Mouse (Mus musculus) spleen, adult 12 weeks (tissue): ENCODE results near the gene Sgsh.

Experiments used
- DNase-seq: peaks from one replicate; pipeline ENCODE4 v3.0.0; 2022; ENCODE audit warnings: low spot score

Gene Sgsh

GRCm38 (mm10) chr11:119375425-119375824 lies 20.1 kb upstream of the Sgsh start:
- DNase-seq = no peak

GRCm38 (mm10) chr11:119363534-119364145 lies 8.3 kb upstream of the Sgsh start:
- peak; percentile 57 for DNase-seq

GRCm38 (mm10) chr11:119362769-119363533 lies 7.6 kb upstream of the Sgsh start:
- no peak for DNase-seq

GRCm38 (mm10) chr11:119359089-119359488 lies 3.8 kb upstream of the Sgsh start:
- DNase-seq = no peak

GRCm38 (mm10) chr11:119354798-119355442 lies 416 bp downstream of the Sgsh start:
- peak; percentile 48 for DNase-seq

GRCm38 (mm10) chr11:119353946-119354345 lies 1.4 kb downstream of the Sgsh start:
- no peak for DNase-seq

GRCm38 (mm10) chr11:119352113-119352512 lies 3.2 kb downstream of the Sgsh start:
- no peak for DNase-seq

GRCm38 (mm10) chr11:119347125-119347524 lies 8.2 kb downstream of the Sgsh start:
- DNase-seq = no peak

- DNase-seq = no peak
Observed at GRCm38 (mm10) chr11:119344865-119345264, 10.5 kb downstream of the Sgsh start.

- DNase-seq = no peak
Observed at GRCm38 (mm10) chr11:119344178-119344577, 11.2 kb downstream of the Sgsh start.

GRCm38 (mm10) chr11:119339637-119340036 lies 15.7 kb downstream of the Sgsh start:
- peak; percentile 67 for DNase-seq

GRCm38 (mm10) chr11:119339179-119339578 lies 16.2 kb downstream of the Sgsh start:
- no peak for DNase-seq

- DNase-seq = no peak
Observed at GRCm38 (mm10) chr11:119338271-119339059, 16.9 kb downstream of the Sgsh start.

- DNase-seq = no peak
Observed at GRCm38 (mm10) chr11:119331970-119332369, 23.4 kb downstream of the Sgsh start.

- DNase-seq = no peak
Observed at GRCm38 (mm10) chr11:119330592-119330991, 24.7 kb downstream of the Sgsh start.

GRCm38 (mm10) chr11:119325068-119325467 lies 30.3 kb downstream of the Sgsh start:
- DNase-seq = no peak

- no peak for DNase-seq
Observed at GRCm38 (mm10) chr11:119322521-119322920, 32.8 kb downstream of the Sgsh start.

- DNase-seq = no peak
Observed at GRCm38 (mm10) chr11:119316720-119317119, 38.6 kb downstream of the Sgsh start.

GRCm38 (mm10) chr11:119314252-119314936 lies 40.9 kb downstream of the Sgsh start:
- DNase-seq = no peak

GRCm38 (mm10) chr11:119310621-119311020 lies 44.7 kb downstream of the Sgsh start:
- DNase-seq = no peak

GRCm38 (mm10) chr11:119307916-119308315 lies 47.4 kb downstream of the Sgsh start:
- DNase-seq = no peak

GRCm38 (mm10) chr11:119307658-119307867 lies 47.8 kb downstream of the Sgsh start, which contains the start of gene Card14:
Gene Card14, plus strand, starts transcription at chr11:119307768.
- no peak for DNase-seq
